ENCODE assay signal across 14 mouse cellular contexts in the genomic region with DNA sequence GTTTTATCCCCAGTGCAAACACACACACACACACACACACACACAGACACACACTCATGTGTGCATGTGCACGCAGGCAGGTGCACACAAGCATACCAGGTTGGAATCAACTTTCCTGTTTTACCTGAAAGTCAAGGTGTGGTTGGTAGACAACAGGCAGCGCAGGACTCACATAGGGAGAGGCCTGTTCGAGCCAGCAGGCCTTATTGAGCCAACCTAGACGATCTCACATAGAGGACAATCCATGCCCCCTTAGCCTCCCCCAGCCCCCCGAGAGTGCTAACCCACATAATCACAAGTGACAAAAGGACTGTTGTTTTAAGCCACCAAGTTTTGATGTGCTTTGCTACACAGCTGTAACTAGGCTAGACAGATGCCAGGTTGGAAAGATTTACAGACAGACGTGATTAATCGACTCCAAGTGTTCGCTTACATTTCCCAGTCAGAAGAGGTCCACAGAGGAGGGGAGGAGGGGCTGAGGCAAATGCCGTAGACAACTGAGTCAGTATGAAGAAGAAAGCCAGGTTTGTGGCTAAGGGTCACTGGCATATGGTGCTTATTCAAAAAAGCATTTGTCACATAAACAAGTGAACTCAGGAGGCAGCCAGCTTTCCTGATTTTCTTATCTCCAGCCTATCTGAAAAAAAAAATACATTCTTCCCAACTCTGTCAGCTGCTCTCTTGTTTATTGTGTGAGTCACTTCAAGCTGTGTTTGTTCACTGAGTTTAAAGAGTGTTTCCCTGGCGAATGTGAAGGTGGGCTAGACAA. TPM values are rescaled to one million over a fixed set of nuclear protein-coding genes. Genes with fewer than 3 reads are reported as not detected.
DNase-seq lines count a peak whose midpoint lies in the region; ATAC-seq and TF ChIP-seq lines count a peak whose summit lies in the region.
"Had no signal": no experiment of that assay in that cellular context is flagged by ENCODE, and none has a peak within 500 bp of the region (broad histone marks: within the 10 kb centered on the region; RNA-seq: fewer than 3 reads in every experiment).

No protein-coding gene starts in this region.

- H3K4me1 ChIP-seq in kidney, postnatal 0 days (replicated peaks; ENCODE audit: insufficient read depth, low read length): peaks cover 7% of the 10 kb centered on the region; the same call in 1 of the 2 replicates
- peaks cover 11% of the 10 kb centered on the region for H3K4me1 ChIP-seq in embryonic facial prominence, embryonic 15.5 days
- H3K4me1 ChIP-seq in stomach, embryonic 14.5 days (ENCODE audit: control insufficient read depth, insufficient read depth, low read length): peaks cover 11% of the 10 kb centered on the region
- H3K4me1 ChIP-seq in midbrain, postnatal 0 days (ENCODE audit: insufficient read depth, low read length): no peaks in the 10 kb centered on the region

- H3K27ac ChIP-seq in kidney, postnatal 0 days: peak overlapping the region; percentile 21; the same call in 1 of the 2 replicates
- peak overlapping the region; percentile 60 for H3K27ac ChIP-seq in embryonic facial prominence, embryonic 15.5 days (replicated peaks)
- H3K27ac ChIP-seq in stomach, embryonic 14.5 days (ENCODE audit: low read length): peak overlapping the region; percentile 80
- H3K27ac ChIP-seq in midbrain, postnatal 0 days (ENCODE audit: low read depth, low read length): no peak overlapping the region
- H3K27ac ChIP-seq: hindbrain, postnatal 0 days; lung, embryonic 15.5 days; midbrain, embryonic 15.5 days had no signal

- no peak overlapping the region for H3K4me3 ChIP-seq in kidney, postnatal 0 days (replicated peaks; ENCODE audit: low read depth, low read length)
- H3K4me3 ChIP-seq in embryonic facial prominence, embryonic 15.5 days (replicated peaks): no peak overlapping the region
- H3K4me3 ChIP-seq in stomach, embryonic 14.5 days (ENCODE audit: low read depth, low read length): no peak overlapping the region
- no peak overlapping the region for H3K4me3 ChIP-seq in midbrain, postnatal 0 days (ENCODE audit: low read depth, low read length)
- H3K4me3 ChIP-seq: lung, embryonic 15.5 days; midbrain, embryonic 15.5 days had no signal

- no peak for ATAC-seq in kidney, postnatal 0 days (replicated peaks; ENCODE audit: low FRiP score, low read depth)
- ATAC-seq in embryonic facial prominence, embryonic 15.5 days (ENCODE audit: insufficient number of reproducible peaks, low FRiP score, low TSS enrichment, low read depth): no peak
- peak; percentile 67 for ATAC-seq in stomach, embryonic 14.5 days (ENCODE audit: insufficient number of reproducible peaks, insufficient read depth, low FRiP score, low read depth)
- no peak for ATAC-seq in midbrain, postnatal 0 days (ENCODE audit: low FRiP score)
- ATAC-seq: hindbrain, postnatal 0 days; midbrain, embryonic 15.5 days had no signal

- DNase-seq in kidney, postnatal 0 days (ENCODE audit: low spot score): peak; percentile 46
- DNase-seq in kidney, adult 8-10 months: no peak
- DNase-seq in Muller cell, postnatal 12 days (ENCODE audit: inconsistent ontology term): peak; percentile 47
- DNase-seq in midbrain, postnatal 0 days (ENCODE audit: low spot score): no peak
- DNase-seq in thymus, postnatal 10 days (ENCODE audit: low spot score in 2 of 2): no peak
- no peak for DNase-seq in ovary, postnatal 10 days (ENCODE audit: low spot score)
- DNase-seq: cerebellum, adult 11 months; thymus, postnatal 4 days had no signal

- no peak overlapping the region for H3K4me2 ChIP-seq in kidney, postnatal 0 days (ENCODE audit: low read length)
- H3K4me2 ChIP-seq in embryonic facial prominence, embryonic 15.5 days (replicated peaks): no peak overlapping the region
- H3K4me2 ChIP-seq in stomach, embryonic 14.5 days (replicated peaks; ENCODE audit: low read depth, low read length): no peak overlapping the region
- H3K4me2 ChIP-seq in midbrain, postnatal 0 days (ENCODE audit: low read depth, low read length, poor library complexity, severe bottlenecking): no peak overlapping the region
- H3K4me2 ChIP-seq: lung, embryonic 15.5 days; midbrain, embryonic 15.5 days had no signal

- H3K9me3 ChIP-seq in kidney, postnatal 0 days (replicated peaks; ENCODE audit: low read length): no peaks in the 10 kb centered on the region
- H3K9me3 ChIP-seq in embryonic facial prominence, embryonic 15.5 days (replicated peaks): no peaks in the 10 kb centered on the region
- H3K9me3 ChIP-seq in stomach, embryonic 14.5 days (ENCODE audit: control insufficient read depth, low read depth, low read length): no peaks in the 10 kb centered on the region
- H3K9me3 ChIP-seq in midbrain, postnatal 0 days (ENCODE audit: low read length): no peaks in the 10 kb centered on the region
- H3K9me3 ChIP-seq: lung, embryonic 15.5 days; midbrain, embryonic 15.5 days had no signal

- H3K9ac ChIP-seq in kidney, postnatal 0 days (ENCODE audit: low read depth, low read length): no peak overlapping the region
- no peak overlapping the region for H3K9ac ChIP-seq in embryonic facial prominence, embryonic 15.5 days
- H3K9ac ChIP-seq in stomach, embryonic 14.5 days (replicated peaks; ENCODE audit: low read depth, low read length): no peak overlapping the region
- H3K9ac ChIP-seq in midbrain, postnatal 0 days (replicated peaks; ENCODE audit: low read length, poor library complexity, severe bottlenecking): no peak overlapping the region
- H3K9ac ChIP-seq: lung, embryonic 15.5 days; midbrain, embryonic 15.5 days had no signal

- no peaks in the 10 kb centered on the region for H3K36me3 ChIP-seq in kidney, postnatal 0 days (ENCODE audit: insufficient read depth, low read length)
- no peaks in the 10 kb centered on the region for H3K36me3 ChIP-seq in embryonic facial prominence, embryonic 15.5 days
- no peaks in the 10 kb centered on the region for H3K36me3 ChIP-seq in stomach, embryonic 14.5 days (ENCODE audit: control insufficient read depth, insufficient read depth, low read length)
- no peaks in the 10 kb centered on the region for H3K36me3 ChIP-seq in midbrain, postnatal 0 days (ENCODE audit: insufficient read depth, low read length)
- H3K36me3 ChIP-seq: lung, embryonic 15.5 days; midbrain, embryonic 15.5 days had no signal

- 33% methylated on average over 10 of the region's 10 CpGs for WGBS in kidney, postnatal 0 days
- 21% methylated on average over 10 of the region's 10 CpGs for WGBS in embryonic facial prominence, embryonic 15.5 days
- 25% methylated on average over 10 of the region's 10 CpGs for WGBS in stomach, embryonic 14.5 days
- 68% methylated on average over 10 of the region's 10 CpGs for WGBS in midbrain, postnatal 0 days

- no peaks in the 10 kb centered on the region for H3K27me3 ChIP-seq in kidney, postnatal 0 days (ENCODE audit: insufficient read depth, low read length)
- no peaks in the 10 kb centered on the region for H3K27me3 ChIP-seq in embryonic facial prominence, embryonic 15.5 days
- H3K27me3 ChIP-seq in stomach, embryonic 14.5 days (ENCODE audit: control insufficient read depth, insufficient read depth, low read length): no peaks in the 10 kb centered on the region
- no peaks in the 10 kb centered on the region for H3K27me3 ChIP-seq in midbrain, postnatal 0 days (ENCODE audit: insufficient read depth, low read length)
- H3K27me3 ChIP-seq: lung, embryonic 15.5 days; midbrain, embryonic 15.5 days had no signal

- no peak for TF ChIP-seq CTCF in kidney, postnatal 0 days (IDR thresholded peaks at IDR 0.05; ENCODE audit: low read depth)
- TF ChIP-seq CTCF in midbrain, postnatal 0 days (IDR thresholded peaks at IDR 0.05): no peak

RNA-seq across cellular contexts. Expression of a gene that starts 56.0 kb away (rescaled TPM):
- 0.65 and 0.91 TPM in 2 replicates for polyA plus RNA-seq in kidney, postnatal 0 days (2015; fragmentation: Nextera tagmentation; extraction: Ambion mirVana)
- polyA plus RNA-seq in embryonic facial prominence, embryonic 15.5 days (2015; fragmentation: Nextera tagmentation; extraction: Ambion mirVana): 1.4 and 1.5 TPM in 2 replicates
- 1.1 and 1.3 TPM in 2 replicates for polyA plus RNA-seq in stomach, embryonic 14.5 days (2014; fragmentation: Nextera tagmentation; extraction: Ambion mirVana)
- 37.2 and 39.4 TPM in 2 replicates for total RNA-seq in midbrain, postnatal 0 days (2014; rRNA removed)
- polyA plus RNA-seq in midbrain, postnatal 0 days (2015; fragmentation: Nextera tagmentation; extraction: Ambion mirVana): 9.1 and 10.5 TPM in 2 replicates
- total RNA-seq: gastrocnemius, adult 18-20 months had no signal

Comparison
In these comparisons a context has a peak if more than half of its experiments do, and no peak if none do; other contexts are left out.
1. DNase-seq: peak in kidney, postnatal 0 days (single experiment) and Muller cell, postnatal 12 days (single experiment); none in kidney, adult 8-10 months (0 of 2), midbrain, postnatal 0 days (single experiment), thymus, postnatal 10 days (0 of 2) and ovary, postnatal 10 days (single experiment).